Mouse (Mus musculus) thymus, adult 18-20 months (tissue): ENCODE results near the gene Alpk3.

Experiments
- DNase-seq, 2 experiments: peaks; one replicate each; pipeline ENCODE4 v3.0.0; 2022; ENCODE audit warnings: mixed read lengths in 2 of 2

Gene Alpk3

DNA sequence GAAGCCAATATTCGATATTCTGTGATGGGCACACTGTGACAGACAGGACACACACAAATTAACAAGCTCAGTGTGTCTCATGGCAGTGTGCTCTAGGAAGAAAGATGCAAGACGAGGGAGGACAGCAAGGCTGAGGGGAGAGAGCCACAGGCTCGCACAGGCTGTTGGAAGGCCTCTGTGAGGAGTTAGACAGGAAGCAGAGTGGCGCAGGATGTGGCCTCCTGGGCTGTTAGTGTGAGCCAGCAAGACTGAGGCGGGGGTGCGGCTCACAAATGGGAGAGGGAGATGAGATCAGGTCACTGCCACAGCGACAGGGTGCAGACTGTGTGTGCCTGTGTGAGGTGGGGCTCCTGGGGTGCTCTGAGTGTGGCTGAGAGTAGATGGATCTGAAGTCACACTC, 17.9 kb downstream of the Alpk3 start:
- DNase-seq = peak; percentile 63 to 73

DNA sequence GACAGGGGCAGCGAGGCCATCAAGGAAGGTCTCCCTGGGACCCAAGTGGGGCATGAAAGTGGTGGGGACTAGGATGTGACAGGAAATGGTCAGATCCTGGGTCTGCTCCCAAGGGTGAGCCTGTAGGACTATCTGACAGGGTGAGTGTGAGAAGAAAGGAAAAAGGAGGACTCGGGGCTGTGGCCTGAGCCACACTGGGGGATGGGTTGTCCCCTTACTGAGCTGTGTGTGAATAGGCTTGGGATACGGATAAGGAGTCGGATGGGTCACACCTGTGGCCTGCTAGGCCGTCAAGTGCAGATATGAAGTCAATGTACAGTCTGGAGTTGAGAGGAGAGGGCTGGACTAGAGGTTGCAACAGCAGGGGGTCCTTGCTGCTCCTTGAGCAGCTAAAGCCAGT, 18.3 kb downstream of the Alpk3 start:
- DNase-seq = no peak

DNA sequence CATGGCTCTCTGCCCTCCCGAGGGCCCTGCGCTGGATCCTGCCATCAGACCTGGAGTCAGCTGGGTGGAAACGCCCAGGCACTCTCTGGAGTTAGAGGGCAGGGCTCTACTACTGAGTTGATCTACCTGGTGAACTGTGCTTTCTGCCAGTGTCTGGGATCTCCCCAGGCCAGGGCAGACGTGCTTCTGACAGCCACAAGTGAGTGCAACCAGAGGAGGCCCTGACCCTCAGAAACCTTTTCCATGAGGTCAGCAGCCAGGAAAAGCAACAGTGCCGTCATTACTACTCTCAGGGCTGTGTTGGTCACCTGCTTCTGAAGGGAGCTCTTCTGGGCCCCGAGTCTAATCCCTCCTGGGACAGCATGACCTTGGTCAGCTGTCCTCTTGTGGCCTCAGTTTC, 19.6 kb downstream of the Alpk3 start:
- DNase-seq = no peak

DNA sequence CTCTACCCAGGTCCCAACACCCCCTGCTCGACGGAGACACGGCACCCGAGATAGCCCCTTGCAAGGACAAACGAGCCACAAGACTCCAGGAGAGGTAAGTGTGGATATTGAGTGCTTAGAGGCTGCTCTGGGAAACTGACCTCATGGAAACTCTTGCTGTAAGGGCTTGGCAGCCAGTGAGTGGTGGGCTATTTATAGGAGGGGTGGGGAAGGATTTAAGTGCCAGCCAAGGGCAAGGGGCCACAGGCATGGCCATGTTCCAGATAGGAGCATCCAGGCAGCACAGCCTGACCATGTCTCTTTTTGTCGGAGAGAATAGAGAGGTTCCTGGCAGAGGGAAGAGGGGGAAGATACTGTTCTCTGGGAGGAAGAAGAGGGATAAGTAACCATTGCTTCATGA, 21.3 kb downstream of the Alpk3 start:
- no peak for DNase-seq

DNA sequence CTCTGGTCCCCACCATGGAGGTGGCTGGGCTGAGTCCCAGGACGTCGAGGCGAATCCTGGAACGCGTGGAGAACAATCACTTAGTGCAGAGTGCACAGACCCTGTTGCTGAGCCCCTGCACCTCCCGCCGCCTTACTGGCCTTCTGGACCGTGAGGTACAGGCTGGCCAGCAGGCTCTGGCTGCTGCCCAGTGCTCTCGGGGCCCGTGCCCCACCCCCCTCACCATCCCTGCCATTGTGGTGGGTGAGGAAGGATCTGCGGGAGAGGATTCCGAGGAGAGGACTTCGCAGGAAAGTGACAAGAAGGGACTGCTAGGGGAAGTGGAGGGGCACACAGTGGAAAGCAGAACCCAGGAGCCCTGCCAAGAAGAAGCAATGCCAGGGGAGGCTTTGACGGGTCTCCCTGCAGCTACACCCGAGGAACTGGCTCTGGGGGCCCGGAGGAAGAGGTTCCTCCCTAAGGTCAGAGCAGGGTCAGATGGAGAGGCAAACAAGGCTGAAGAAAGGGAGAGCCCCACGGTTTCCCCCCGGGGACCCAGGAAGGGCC, 36.1 kb downstream of the Alpk3 start:
- DNase-seq = no peak

DNA sequence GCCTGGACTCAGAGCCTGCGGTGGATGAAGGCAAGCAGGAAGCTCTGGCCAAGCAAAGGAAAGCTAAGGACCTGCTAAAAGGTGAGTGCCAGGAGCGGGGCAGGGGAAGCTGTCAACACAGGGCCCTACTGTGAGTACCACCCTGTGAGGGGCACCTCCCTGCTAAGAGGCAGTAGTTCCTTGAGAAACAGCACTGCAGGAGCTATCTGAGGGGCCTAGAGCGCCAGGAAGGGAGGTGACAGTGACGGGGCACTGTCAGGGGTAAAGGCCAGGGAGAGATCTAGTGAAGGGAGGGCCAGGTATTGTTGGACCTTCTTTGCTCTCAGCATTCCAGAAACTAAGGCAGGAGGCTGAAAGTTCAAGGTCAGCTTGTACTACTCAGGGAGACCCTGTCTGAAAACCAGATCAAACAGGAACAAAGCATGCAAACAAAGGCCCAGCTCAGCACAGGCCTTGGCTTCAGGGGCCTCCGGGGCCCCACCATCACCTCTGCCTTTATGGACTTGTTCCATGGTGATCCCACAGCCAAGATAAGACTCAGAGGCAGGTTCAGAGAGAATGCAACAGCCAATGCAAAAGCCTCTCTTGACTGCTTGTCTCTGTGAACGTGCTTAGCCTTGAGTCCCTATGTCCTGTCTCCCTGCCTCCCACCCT, 36.8 kb downstream of the Alpk3 start:
- DNase-seq = no peak

DNA sequence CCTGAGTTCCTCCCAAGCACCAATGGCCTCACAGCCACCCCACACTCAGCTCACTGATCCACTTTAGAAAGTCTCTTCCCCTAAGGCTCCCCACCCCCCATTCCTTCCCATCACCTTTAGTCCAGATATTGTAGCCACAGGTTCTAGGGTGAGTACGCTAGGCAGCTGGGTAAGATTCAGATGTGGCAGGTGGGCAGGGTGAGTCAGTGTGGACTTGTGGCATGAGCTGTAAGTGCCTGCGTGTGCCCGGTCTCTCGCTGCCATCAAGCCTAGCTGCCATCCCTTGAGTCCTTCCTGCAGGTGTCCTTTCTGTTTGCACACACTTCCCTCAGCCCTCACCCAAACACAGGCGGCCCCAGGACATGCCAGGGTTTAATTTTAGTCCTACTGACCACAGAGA, 42.9 kb downstream of the Alpk3 start:
- DNase-seq = no peak

DNA sequence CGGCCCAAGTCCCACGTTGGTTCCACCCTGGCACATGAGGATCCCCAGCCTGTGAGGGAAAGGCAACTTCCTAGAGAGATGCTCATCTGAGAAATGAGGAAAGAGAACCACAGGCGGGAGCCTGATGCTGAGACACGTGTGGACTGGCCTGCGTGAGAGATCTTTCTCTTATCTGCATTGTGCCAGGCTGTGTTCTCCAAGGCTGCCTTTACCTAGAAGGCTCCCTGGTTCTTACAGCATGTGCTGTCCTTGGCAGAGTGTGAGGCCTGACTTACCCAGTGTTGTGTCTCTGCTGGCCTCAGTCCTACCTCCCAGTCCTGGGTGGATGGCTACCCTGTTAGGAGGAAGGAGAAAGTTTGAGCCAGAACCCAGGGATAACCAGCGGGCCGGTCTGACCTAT, 45.5 kb downstream of the Alpk3 start:
- no peak for DNase-seq

DNA sequence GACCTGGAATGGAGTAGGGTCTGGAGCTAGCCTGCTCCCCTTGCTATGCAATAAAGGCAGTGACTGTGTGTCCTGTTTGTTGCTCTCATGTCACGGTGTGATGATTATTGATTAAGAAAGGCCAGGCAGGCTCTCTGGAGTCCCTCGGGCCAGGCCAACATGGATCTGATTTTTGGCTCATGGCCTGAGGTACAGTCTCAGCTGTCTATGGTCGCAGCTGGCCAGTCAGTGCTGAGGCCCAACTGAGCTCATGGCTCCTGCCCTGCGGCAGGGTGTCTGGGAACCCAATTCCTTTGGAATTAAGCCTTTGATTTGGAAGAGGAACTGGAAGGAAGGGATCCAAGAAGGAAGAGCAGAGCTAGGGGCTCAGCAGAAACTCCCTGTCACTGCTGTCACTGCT, 48.1 kb downstream of the Alpk3 start:
- no peak for DNase-seq

DNA sequence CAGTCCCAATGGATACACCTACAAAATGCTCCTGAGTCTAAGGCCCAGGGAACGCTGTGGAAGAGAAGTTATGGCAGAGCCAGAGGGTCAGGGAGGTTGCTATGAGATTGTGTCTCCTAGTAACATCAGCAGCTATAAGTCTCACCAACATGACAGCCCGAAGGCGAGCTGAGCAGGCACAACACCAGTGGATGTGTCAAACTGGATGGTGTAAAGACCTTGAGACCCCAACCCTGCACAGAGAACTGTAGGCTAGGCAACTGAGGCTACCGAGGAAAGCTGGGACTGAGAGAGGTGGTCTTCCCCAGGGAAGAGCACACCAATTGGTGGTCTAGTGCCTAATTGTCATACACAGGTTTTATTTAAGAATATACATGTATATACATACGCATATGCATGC, 50.8 kb downstream of the Alpk3 start:
- no peak for DNase-seq

DNA sequence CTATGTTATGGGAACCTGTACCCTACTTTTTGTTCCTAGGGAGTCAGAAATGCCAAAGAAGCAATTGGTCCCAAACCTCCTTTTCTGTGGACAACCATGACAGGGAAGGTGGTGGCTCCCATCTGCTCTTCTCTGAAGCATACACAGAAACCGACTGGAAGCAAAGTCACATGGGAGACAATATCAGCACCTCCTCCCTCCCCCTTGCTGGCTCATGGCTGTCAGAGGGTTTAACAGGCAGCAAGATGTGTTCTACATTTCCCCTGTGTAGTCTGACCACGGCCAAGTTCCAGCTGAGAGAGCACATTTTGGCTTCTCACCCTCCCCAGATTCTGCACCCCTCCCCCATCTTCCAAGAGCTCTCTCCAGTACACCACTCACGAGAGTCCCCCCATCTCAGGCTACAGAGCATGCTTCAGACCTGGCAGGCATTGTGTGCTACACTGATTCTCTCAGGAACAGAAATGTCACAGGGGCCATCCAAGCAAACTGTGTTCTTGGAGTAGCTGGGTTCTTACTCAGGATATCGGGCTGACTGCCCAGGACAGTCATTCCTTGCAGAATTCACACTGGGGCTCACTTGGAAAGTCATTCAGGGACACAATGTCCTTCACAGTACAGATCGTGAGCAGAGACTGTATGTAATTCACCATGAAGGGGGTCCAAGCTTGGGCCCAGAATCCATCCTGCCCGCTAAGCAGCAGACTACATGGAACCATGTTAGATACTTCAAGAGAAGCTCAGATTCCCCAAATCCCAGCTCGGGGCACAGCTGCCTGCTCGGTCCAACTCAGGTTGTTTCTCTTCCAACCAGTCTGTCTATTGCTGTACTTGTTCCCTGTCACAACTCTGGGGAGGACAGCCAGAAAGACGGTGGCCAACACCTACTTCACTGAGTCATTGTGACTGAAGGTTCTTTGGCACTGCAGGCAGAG, 52.6 kb downstream of the Alpk3 start:
- DNase-seq = no peak

DNA sequence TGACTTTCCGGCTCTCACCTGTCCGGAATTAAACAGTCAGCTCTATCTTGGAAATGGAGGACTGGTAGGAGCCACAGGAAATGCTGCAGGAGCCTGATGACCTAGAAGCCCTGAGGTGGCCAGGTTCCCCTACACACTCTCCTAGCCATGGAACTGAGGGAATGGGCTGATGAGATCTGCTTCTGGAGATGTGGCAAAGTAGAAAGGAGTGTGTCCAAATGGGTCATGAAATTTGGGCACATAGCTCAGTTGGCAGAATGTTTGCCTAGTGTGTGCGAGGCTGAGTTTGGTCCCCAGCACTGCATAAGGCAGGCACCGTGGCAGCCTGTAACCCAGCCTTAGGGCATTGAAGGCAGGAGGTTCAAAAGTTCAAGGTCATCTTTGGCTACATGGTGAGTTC, 53.4 kb downstream of the Alpk3 start:
- no peak for DNase-seq

DNA sequence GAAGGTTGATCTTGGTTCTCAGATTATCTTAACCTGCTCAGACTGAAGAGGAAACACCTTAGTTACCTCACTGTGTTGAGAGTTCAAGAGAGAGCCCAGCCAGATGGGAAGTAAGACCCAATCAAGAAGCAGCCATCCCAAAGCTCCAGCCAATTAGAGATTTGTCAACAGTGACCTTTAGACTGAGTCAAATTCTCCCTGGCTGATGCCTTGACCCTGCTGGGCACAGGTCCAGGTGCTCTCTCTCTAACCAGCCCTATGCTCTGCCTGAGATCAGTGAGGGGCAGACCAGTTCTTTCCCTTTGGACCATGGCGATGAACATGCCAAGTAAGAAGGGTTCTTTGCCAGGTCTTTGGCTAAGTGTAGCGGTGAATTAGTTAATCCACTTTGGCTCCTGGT, 54.3 kb downstream of the Alpk3 start:
- DNase-seq = no peak

DNA sequence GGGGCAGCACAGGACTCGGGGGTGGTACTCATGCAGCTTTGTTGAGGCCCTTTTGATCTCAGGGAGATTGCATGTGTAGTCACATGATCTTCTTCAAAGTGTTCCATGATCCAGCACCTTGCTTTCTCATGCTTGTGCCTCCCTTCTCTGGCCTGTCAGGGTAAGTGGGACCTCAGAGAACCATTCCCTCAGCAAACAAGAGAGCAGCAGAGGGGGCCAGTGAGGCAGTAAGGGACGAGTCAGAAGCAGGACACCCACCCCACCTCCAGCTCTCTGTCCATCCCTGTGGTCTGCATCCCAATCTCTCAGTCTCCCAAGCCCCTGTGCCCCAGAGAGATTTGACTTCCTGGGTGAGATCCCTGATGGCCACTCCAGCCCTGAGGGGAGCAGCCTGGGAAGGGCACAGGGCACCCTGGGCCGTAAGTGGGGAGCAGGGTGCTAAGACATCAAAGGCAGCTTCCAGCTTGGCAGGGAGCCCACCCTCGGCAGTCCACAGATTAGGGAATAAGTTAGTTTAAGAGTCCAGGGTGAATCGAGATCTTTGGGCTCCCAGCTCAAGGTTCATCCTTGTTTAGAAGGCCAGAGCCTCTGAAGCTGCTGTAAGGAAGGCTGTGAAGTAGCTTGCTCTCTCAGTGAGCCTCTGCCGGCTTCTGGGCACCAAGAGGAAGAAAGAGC, 55.4 kb downstream of the Alpk3 start:
- DNase-seq = no peak

DNA sequence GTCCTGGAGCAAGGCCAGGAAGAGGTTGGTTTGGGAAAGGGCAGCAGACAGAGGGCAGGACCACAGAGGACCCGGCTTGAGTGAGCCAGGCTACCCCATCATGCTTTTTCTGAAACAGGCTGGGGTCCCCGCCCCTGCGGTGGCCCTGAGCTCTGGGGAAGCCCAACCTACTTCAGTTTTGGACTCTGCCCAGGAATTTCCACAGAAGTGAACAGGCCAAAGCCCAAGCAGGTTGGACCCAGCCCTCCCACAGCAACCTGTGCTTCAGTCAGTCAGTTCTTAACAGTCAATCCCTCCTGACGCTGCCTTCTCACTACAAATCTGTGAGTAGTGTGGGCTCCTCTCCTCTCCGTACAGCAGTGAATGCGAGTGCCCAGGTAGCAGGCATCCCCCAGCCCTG, 57.2 kb downstream of the Alpk3 start, which contains the start of gene Slc28a1:
Gene Slc28a1, plus strand, starts transcription at position 245 of the 400 bp plus-strand sequence.
- no peak for DNase-seq

DNA sequence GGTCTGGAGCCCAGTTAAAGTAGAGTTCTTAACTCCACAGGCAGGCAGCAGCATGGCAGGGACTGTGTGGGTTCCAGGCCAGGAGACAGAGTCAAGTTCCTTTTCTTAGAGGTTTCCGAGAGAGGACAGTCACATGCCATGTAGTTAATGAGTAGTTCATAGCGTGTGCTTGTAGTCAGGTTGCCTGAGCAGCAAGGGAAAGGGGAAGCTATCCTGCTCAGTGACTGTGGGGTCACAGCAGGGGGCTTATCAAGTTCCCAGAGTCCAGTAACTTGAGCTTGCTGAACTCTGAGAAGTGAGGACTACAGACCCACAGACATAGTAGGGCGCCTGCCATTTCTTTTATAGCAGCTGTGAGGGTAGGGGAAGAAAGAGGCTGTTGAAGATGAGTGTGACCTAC, 63.7 kb downstream of the Alpk3 start:
- no peak for DNase-seq

DNA sequence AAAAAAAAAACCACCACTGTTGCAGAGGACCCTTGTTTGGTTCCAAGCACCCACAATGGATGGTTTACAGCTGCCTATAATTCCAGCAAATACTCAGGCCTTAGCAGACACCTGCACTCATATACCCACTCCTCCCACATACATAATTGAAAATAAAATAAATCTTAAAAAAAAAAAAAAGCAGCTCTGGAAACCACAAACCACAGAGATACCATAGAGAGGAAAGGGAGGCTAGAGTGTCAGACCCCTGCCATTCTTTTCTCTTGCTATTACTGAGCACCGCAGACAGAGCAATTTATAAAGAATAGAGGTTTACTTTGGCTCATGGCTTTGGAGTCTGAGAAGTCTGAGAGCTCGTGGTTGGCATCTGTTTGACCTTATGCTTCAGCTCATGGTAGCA, 65.4 kb downstream of the Alpk3 start:
- DNase-seq = no peak

DNA sequence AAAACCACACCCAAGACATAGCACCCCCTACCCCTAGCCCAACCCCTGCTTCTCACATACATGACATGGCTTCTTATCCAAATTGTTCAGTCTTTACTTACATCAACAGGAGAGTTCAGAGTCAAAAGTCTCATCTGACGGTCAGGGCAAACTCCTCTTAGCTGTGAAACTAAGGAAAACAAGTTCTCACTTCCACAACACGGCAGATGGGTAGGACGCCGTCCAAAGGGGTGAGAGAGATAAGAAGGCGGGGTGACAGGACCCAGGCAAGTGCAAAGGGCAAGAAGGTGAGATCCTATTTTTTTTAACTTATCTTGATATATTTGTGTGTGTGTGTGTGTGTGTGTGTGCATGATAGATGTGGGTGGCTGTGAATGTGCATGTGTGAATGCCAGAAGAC, 66.2 kb downstream of the Alpk3 start:
- no peak for DNase-seq

DNA sequence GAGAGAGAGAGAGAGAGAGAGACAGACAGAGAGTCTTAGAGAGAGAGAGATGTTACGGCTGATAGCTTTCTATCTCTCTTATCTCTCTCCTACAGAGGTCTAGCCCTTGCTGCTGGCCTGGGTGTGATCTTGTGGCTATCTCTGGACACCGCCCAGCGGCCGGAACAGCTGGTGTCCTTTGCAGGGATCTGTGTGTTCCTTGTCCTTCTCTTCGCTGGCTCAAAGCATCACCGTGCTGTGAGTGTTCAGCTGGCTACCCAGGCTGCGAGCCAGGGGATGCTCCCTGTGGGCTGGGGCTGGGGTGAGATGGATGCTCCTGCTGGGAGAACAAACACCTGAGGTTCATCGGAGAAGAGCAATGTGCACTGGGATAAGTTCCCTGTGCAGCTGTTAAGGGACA, 67.4 kb downstream of the Alpk3 start:
- DNase-seq = no peak

DNA sequence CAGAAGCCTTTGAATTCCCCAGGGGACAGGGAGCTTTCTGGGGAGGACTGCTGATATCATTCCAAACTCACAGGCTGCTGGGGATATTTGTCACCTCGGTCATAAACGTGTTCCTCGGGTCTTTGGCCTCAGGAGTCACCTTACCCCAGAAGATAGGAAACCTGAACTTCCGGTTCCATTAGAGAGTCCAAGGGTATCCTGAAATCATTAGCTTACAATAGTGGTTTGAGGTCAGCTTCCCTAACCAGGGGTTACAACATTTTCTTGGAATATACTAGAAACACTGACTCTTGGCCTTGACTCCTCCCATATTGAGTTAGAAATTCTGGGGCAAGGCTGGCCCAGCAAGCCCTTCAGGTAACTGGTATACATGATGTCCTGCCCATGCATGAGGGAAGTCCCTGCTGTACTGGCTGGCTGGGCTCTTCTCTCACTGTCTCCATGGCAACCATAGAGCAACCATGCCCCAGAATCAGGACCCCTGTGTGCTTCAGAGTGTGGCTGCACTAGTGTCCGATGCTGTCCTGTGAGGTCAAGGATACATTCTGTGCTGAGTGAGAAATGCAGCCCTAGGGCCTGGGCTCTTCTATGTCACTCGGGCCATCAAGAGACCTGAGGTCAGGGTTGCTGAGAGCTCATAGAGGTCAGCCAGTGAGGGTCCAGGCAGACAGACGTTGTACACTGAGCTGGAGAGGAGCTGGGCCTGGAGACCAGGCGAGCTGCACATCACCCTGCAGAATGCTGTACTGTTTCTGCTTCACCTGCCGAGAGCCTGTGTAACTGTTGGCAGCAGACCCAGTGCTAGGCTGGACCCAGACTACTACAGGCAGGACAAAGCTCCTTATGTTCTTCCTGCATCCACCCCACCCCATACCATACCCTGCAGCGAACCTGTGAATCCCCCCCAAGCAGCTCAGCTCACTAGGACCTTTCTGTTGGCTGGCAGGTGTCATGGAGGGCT, 68.1 kb downstream of the Alpk3 start:
- no peak for DNase-seq

DNA sequence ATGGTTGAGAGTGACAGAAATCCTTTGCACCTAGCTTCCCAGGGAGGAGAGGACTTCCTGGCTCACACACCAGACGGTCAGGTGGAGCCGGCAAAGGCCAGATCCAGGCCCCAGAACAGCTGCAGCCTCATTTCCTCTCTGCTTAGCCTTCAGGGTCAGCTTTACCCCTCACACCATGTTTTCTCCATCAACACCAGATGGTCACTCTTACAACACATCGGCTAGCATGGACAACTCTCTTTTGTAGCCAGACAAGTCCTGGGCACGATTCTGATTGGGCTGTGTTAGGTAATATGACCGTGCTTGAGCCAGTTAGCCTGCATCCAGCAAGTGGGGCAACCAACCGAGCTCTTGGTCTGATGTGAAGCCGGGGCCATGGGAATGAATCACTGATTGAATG, 74.5 kb downstream of the Alpk3 start:
- no peak for DNase-seq

DNA sequence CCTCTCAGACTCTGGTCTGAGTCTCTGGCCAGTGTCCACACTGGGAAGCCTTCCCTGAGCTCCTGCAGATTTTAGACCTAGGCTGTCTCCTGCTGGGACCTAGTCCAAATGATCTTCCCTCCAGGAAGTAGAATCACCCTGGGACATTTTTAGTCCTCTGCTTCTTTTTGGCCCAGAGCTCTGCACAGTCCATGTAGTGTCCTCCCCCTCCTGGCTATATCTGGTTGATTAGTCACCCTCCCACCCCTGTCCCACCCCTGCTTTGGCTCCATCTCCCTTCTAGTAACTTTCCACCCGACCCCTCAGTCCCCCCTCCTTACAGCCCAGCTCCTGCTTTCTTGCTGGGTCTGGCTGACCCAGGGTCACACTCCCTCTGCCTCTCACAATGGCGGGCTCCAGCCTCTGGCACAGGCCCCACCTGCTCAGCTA, 75.5 kb downstream of the Alpk3 start:
- DNase-seq = no peak
